Comparison of ENCODE assay signal across 7 mouse cellular contexts in genomic region chr2:25607761-25608622, GRCm38 (mm10). TPM values are rescaled to one million over a fixed set of nuclear protein-coding genes. Genes with fewer than 3 reads are reported as not detected.
DNase-seq lines count a peak whose midpoint lies in the region; ATAC-seq lines count a peak whose summit lies in the region.

TSS of gene Rabl6 (minus strand) at chr2:25608521.

- peak within 1 kb of the TSS; percentile 58 for H3K4me2 ChIP-seq in intestine, embryonic 15.5 days (replicated peaks)

- peak; percentile 89 to 91 for DNase-seq in adrenal gland, adult 18-20 months (ENCODE audit: low spot score in 2 of 2)
- DNase-seq in embryo, embryonic 11 days: peak; percentile 95
- DNase-seq in gastrocnemius, postnatal 36 days: peak; percentile 86 to 88
- DNase-seq in left cerebral cortex, postnatal 25 days (ENCODE audit: low spot score in 2 of 2): peak; percentile 93 to 94
- DNase-seq in midbrain, embryonic 10.5 days (ENCODE audit: low spot score): peak; percentile 88
- DNase-seq in right cerebral cortex, postnatal 4 days: peak; percentile 88

- H3K36me3 ChIP-seq in intestine, embryonic 15.5 days: peaks cover 4% of the 10 kb centered on the region; the same call in 1 of the 2 replicates
- peaks cover 23% of the 10 kb centered on the region for H3K36me3 ChIP-seq in midbrain, embryonic 10.5 days

- under 1% methylated on average over 80 of the region's 80 CpGs for WGBS in intestine, embryonic 15.5 days
- under 1% methylated on average over 80 of the region's 80 CpGs for WGBS in midbrain, embryonic 10.5 days

- peaks cover 13% of the 10 kb centered on the region; the same call in 1 of the 2 replicates for H3K4me1 ChIP-seq in intestine, embryonic 15.5 days (replicated peaks)
- H3K4me1 ChIP-seq in midbrain, embryonic 10.5 days: peaks cover 26% of the 10 kb centered on the region

- intact Hi-C loops in gastrocnemius, postnatal 36 days (cut with DNase I): no loop called here
- intact Hi-C loops in left cerebral cortex, postnatal 25 days (cut with DNase I): no loop called here

- H3K9me3 ChIP-seq in intestine, embryonic 15.5 days: no peaks in the 10 kb centered on the region
- no peaks in the 10 kb centered on the region for H3K9me3 ChIP-seq in midbrain, embryonic 10.5 days (replicated peaks)

- peak within 1 kb of the TSS; percentile 95 for H3K27ac ChIP-seq in intestine, embryonic 15.5 days
- H3K27ac ChIP-seq in midbrain, embryonic 10.5 days (replicated peaks): peak within 1 kb of the TSS; percentile 96

- H3K9ac ChIP-seq in intestine, embryonic 15.5 days: peak within 1 kb of the TSS; percentile 92

- H3K4me3 ChIP-seq in intestine, embryonic 15.5 days (replicated peaks): peak within 1 kb of the TSS; percentile 85
- peak within 1 kb of the TSS; percentile 99 for H3K4me3 ChIP-seq in midbrain, embryonic 10.5 days

- H3K27me3 ChIP-seq in intestine, embryonic 15.5 days (replicated peaks): no peaks in the 10 kb centered on the region; the same call in 1 of the 2 replicates
- H3K27me3 ChIP-seq in midbrain, embryonic 10.5 days (ENCODE audit: low read depth, poor library complexity, severe bottlenecking): peaks cover 43% of the 10 kb centered on the region

- peak; percentile 93 for ATAC-seq in intestine, embryonic 15.5 days

RNA-seq across cellular contexts. Expression of gene Rabl6, which starts in this region (rescaled TPM):
- total RNA-seq in adrenal gland, adult 18-20 months (2021): 10 to 100 TPM; 82.3 to 97.5 TPM
- total RNA-seq in gastrocnemius, postnatal 36 days (2021): 10 to 100 TPM; 74.4 to 75.9 TPM
- 65.5 and 69.7 TPM in 2 replicates for polyA plus RNA-seq in intestine, embryonic 15.5 days (2015; fragmentation: Nextera tagmentation; extraction: Ambion mirVana)
- 100 to 1,000 TPM; 136 to 152 TPM for total RNA-seq in left cerebral cortex, postnatal 25 days (2021)
- 71.2 and 75.1 TPM in 2 replicates for polyA plus RNA-seq in midbrain, embryonic 10.5 days (2016; fragmentation: Nextera tagmentation; extraction: Ambion mirVana)

Comparison
In these comparisons a context has a peak if more than half of its experiments do, and no peak if none do; other contexts are left out.
1. Peak in every context shown above with its lines: DNase-seq, ATAC-seq, H3K4me3 ChIP-seq and H3K27ac ChIP-seq.